19 mouse cellular contexts compared by ENCODE assay signal in genomic region chr4:59089391-59089790, GRCm38 (mm10). TPM values are rescaled to one million over a fixed set of nuclear protein-coding genes. Genes with fewer than 3 reads are reported as not detected.
"Had no signal": no experiment of that assay in that cellular context is flagged by ENCODE, and none has a peak within 500 bp of the region (broad histone marks: within the 10 kb centered on the region; RNA-seq: fewer than 3 reads in every experiment).

No protein-coding gene starts in this region.

- H3K4me2 ChIP-seq: lung, embryonic 14.5 days; midbrain, embryonic 12.5 days; midbrain, embryonic 15.5 days; neural tube, embryonic 12.5 days had no signal

- H3K27me3 ChIP-seq: midbrain, embryonic 12.5 days; midbrain, embryonic 15.5 days; neural tube, embryonic 12.5 days had no signal

- ATAC-seq: lung, postnatal 0 days; midbrain, embryonic 15.5 days had no signal

- H3K4me1 ChIP-seq: midbrain, embryonic 10.5 days; midbrain, embryonic 12.5 days; midbrain, embryonic 15.5 days; neural tube, embryonic 12.5 days had no signal

- H3K4me3 ChIP-seq: midbrain, embryonic 10.5 days; midbrain, embryonic 12.5 days; midbrain, embryonic 15.5 days; neural tube, embryonic 12.5 days had no signal

- H3K9ac ChIP-seq: liver, embryonic 14.5 days; lung, embryonic 14.5 days; midbrain, embryonic 12.5 days; midbrain, embryonic 15.5 days; neural tube, embryonic 12.5 days had no signal

- DNase-seq: lung, adult 18-20 months; lung, embryonic 14.5 days; lung, postnatal 14 days; lung, postnatal 4 days; right cerebral cortex, postnatal 25 days; right cerebral cortex, postnatal 4 days; spleen, adult 18-20 months; thymus, adult 18-20 months; thymus, postnatal 14 days; thymus, postnatal 36 days had no signal

- H3K9me3 ChIP-seq: midbrain, embryonic 10.5 days; midbrain, embryonic 12.5 days; midbrain, embryonic 15.5 days; neural tube, embryonic 12.5 days had no signal

- H3K27ac ChIP-seq: liver, embryonic 14.5 days; midbrain, embryonic 10.5 days; midbrain, embryonic 12.5 days; midbrain, embryonic 15.5 days; neural tube, embryonic 12.5 days had no signal

- H3K36me3 ChIP-seq: midbrain, embryonic 10.5 days; midbrain, embryonic 12.5 days; midbrain, embryonic 15.5 days; neural tube, embryonic 12.5 days had no signal

RNA-seq across cellular contexts. Expression of gene AI481877, which starts 49.4 kb away (rescaled TPM):
- polyA plus RNA-seq: liver, embryonic 14.5 days; liver, embryonic 16.5 days; lung, embryonic 14.5 days; lung, postnatal 0 days; midbrain, embryonic 10.5 days; midbrain, embryonic 12.5 days; neural tube, embryonic 12.5 days; small intestine, adult 2 months; stomach, embryonic 14.5 days had no signal
